Mouse (Mus musculus): ENCODE data around the gene Hist1h4d. TPM values are rescaled to one million over a fixed set of nuclear protein-coding genes. Genes with fewer than 3 reads are reported as not detected.
"Not testable (repeated sequence)": the region's sequence is repeated elsewhere in the genome, so short reads cannot be mapped to it uniquely, and the experiment has no call there.

Gene Hist1h4d
- polyA plus RNA-seq, 2 experiments: 9.4 to 95.5 TPM

DNA sequence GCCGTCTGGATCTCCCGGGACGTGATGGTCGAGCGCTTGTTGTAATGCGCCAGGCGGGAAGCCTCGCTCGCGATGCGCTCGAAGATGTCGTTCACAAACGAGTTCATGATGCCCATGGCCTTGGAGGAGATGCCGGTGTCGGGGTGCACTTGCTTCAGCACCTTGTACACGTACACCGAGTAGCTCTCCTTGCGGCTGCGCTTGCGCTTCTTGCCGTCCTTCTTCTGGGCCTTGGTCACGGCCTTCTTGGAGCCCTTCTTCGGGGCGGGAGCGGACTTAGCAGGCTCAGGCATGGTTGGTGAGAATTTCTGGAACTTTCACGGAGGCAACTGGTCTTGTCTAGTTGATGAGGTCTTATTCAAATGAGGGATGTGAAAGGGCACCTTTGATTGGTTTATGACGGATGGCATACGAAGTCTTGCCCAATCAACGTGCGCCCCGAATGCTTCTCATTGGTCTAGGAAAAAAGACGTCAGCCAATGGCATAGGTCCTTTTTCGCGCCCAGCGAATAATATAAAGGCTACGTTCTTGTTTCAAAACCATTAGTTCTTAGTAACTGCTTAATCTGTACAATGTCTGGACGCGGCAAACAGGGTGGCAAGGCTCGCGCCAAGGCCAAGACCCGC lies 7.4 kb upstream of the Hist1h4d start, which contains the start of the genes Hist1h2bf and Hist1h2ad:
Gene Hist1h2bf, minus strand, starts transcription at position 299 of the 627 bp plus-strand sequence.
Gene Hist1h2ad, plus strand, starts transcription at position 484 of the 627 bp plus-strand sequence.
- Histone ChIP-seq H3K4me1 (ENCODE audit: control insufficient read depth, insufficient read depth, low read length) (peaks cover 21% of the 10 kb centered on the region), H3K27ac (replicated peaks; ENCODE audit: low read depth, low read length) (peak within 1 kb of the TSS; percentile 93), H3K4me3 (replicated peaks; ENCODE audit: low read length) (peak within 1 kb of the TSS; percentile 40), H3K4me2 (replicated peaks; ENCODE audit: low read depth, low read length, severe bottlenecking) (peak within 1 kb of the TSS; percentile 63), H3K9ac (ENCODE audit: low read depth, low read length, severe bottlenecking) (peak within 1 kb of the TSS; percentile 58)
- not testable (repeated sequence) for H3K27me3 ChIP-seq (ENCODE audit: control insufficient read depth, insufficient read depth, low read length); H3K9me3 ChIP-seq (ENCODE audit: control insufficient read depth, low read length); H3K36me3 ChIP-seq (ENCODE audit: control insufficient read depth, insufficient read depth, low read length)
- DNase-seq (ENCODE audit: low spot score): peak; percentile 100
- 0% methylated on average over 29 of the region's 42 CpGs for WGBS
- TF ChIP-seq POLR2A (IDR thresholded peaks at IDR 0.05; ENCODE audit: borderline replicate concordance, extremely low read depth, insufficient read depth, insufficient read length): peak; percentile 31; the same call in 1 of the 2 replicates
- peak; percentile 87 for ATAC-seq (ENCODE audit: low FRiP score, low read depth)

GRCm38 (mm10) chr13:23574546-23575170 lies 6.7 kb upstream of the Hist1h4d start:
- TF ChIP-seq POLR2A (IDR thresholded peaks at IDR 0.05; ENCODE audit: borderline replicate concordance, extremely low read depth, insufficient read depth, insufficient read length): 0 out of 2 replicates have a peak, but pooled peaks have one; percentile 55
- under 1% methylated on average over 5 of the region's 39 CpGs for WGBS
- DNase-seq (ENCODE audit: low spot score); H3K36me3 ChIP-seq (ENCODE audit: control insufficient read depth, insufficient read depth, low read length); H3K9me3 ChIP-seq (ENCODE audit: control insufficient read depth, low read length); ATAC-seq (ENCODE audit: low FRiP score, low read depth); H3K27me3 ChIP-seq (ENCODE audit: control insufficient read depth, insufficient read depth, low read length): not testable (repeated sequence)
- Histone ChIP-seq H3K4me2 (replicated peaks; ENCODE audit: low read depth, low read length, severe bottlenecking) (peak overlapping the region; percentile 63), H3K4me1 (ENCODE audit: control insufficient read depth, insufficient read depth, low read length) (peaks cover 21% of the 10 kb centered on the region), H3K9ac (ENCODE audit: low read depth, low read length, severe bottlenecking) (peak overlapping the region; percentile 58), H3K27ac (replicated peaks; ENCODE audit: low read depth, low read length) (peak overlapping the region; percentile 93), H3K4me3 (replicated peaks; ENCODE audit: low read length) (peak overlapping the region; percentile 40)

GRCm38 (mm10) chr13:23575271-23575851 lies 6.0 kb upstream of the Hist1h4d start, which contains the start of gene Hist1h3d:
Gene Hist1h3d (plus strand): TSS chr13:23575763.
- Histone ChIP-seq H3K4me2 (replicated peaks; ENCODE audit: low read depth, low read length, severe bottlenecking) (peak within 1 kb of the TSS; percentile 63), H3K4me1 (ENCODE audit: control insufficient read depth, insufficient read depth, low read length) (peaks cover 19% of the 10 kb centered on the region), H3K4me3 (replicated peaks; ENCODE audit: low read length) (peak within 1 kb of the TSS; percentile 40), H3K9ac (ENCODE audit: low read depth, low read length, severe bottlenecking) (peak within 1 kb of the TSS; percentile 74), H3K9me3 (ENCODE audit: control insufficient read depth, low read length) (no peaks in the 10 kb centered on the region), H3K27me3 (ENCODE audit: control insufficient read depth, insufficient read depth, low read length) (no peaks in the 10 kb centered on the region), H3K27ac (replicated peaks; ENCODE audit: low read depth, low read length) (peak within 1 kb of the TSS; percentile 87), H3K36me3 (ENCODE audit: control insufficient read depth, insufficient read depth, low read length) (no peaks in the 10 kb centered on the region)
- DNase-seq (ENCODE audit: low spot score) (peak; percentile 98), ATAC-seq (ENCODE audit: low FRiP score, low read depth) (peak; percentile 72)
- TF ChIP-seq POLR2A (IDR thresholded peaks at IDR 0.05; ENCODE audit: borderline replicate concordance, extremely low read depth, insufficient read depth, insufficient read length): no peak
- WGBS: under 1% methylated on average over 18 of the region's 18 CpGs

DNA sequence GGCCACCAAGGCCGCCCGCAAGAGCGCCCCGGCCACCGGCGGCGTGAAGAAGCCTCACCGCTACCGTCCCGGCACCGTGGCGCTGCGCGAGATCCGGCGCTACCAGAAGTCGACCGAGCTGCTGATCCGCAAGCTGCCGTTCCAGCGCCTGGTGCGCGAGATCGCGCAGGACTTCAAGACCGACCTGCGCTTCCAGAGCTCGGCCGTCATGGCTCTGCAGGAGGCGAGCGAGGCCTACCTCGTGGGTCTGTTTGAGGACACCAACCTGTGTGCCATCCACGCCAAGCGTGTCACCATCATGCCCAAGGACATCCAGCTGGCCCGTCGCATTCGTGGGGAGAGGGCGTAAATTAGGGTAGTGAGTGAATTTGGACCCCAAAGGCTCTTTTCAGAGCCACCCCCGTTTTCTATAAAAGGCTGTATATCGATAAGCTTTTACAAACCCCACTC lies 5.5 kb upstream of the Hist1h4d start:
- not testable (repeated sequence) for H3K27me3 ChIP-seq (ENCODE audit: control insufficient read depth, insufficient read depth, low read length); H3K9me3 ChIP-seq (ENCODE audit: control insufficient read depth, low read length); DNase-seq (ENCODE audit: low spot score); ATAC-seq (ENCODE audit: low FRiP score, low read depth); H3K36me3 ChIP-seq (ENCODE audit: control insufficient read depth, insufficient read depth, low read length)
- Histone ChIP-seq H3K27ac (replicated peaks; ENCODE audit: low read depth, low read length) (peak overlapping the region; percentile 87), H3K9ac (ENCODE audit: low read depth, low read length, severe bottlenecking) (peak overlapping the region; percentile 74), H3K4me1 (ENCODE audit: control insufficient read depth, insufficient read depth, low read length) (peaks cover 21% of the 10 kb centered on the region), H3K4me3 (replicated peaks; ENCODE audit: low read length) (peak overlapping the region; percentile 40), H3K4me2 (replicated peaks; ENCODE audit: low read depth, low read length, severe bottlenecking) (peak overlapping the region; percentile 63)
- WGBS: 1% methylated on average over 8 of the region's 40 CpGs

DNA sequence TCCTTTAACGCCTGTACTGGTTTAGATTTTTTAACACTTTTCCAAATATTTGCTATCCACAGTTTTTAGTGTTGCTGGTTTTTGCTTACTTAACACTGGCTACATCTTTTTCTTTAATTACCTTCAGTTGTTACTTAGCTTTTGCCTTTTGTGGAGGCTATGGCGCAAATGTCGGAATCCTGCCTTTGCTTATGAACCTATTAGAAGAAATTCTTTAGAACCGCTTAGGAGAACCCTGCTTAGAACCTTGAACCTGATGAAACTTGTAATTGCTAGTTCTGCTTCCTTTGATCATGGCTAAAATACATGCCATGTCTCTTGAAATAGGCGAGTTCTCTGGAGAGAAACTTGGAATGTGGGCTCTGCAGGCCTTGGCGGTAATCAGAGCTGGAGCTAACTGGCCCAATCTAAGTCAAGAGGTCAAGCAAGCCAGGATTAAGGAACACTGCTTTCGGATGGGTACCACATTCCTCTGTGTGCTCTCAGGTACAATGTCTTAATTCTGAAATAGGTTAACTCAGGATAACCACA lies 5.0 kb upstream of the Hist1h4d start:
- H3K36me3 ChIP-seq (ENCODE audit: control insufficient read depth, insufficient read depth, low read length): no peaks in the 10 kb centered on the region
- no peak for DNase-seq (ENCODE audit: low spot score)
- TF ChIP-seq POLR2A (IDR thresholded peaks at IDR 0.05; ENCODE audit: borderline replicate concordance, extremely low read depth, insufficient read depth, insufficient read length): peak; percentile 60; the same call in 1 of the 2 replicates

More for the DNA sequence above, 5.0 kb upstream of the Hist1h4d start:
- WGBS: 3% methylated on average over 7 of the region's 7 CpGs
- H3K27ac ChIP-seq (replicated peaks; ENCODE audit: low read depth, low read length): peak overlapping the region; percentile 87
- no peaks in the 10 kb centered on the region for H3K27me3 ChIP-seq (ENCODE audit: control insufficient read depth, insufficient read depth, low read length)
- peak overlapping the region; percentile 74 for H3K9ac ChIP-seq (ENCODE audit: low read depth, low read length, severe bottlenecking)
- peaks cover 23% of the 10 kb centered on the region for H3K4me1 ChIP-seq (ENCODE audit: control insufficient read depth, insufficient read depth, low read length)
- no peaks in the 10 kb centered on the region for H3K9me3 ChIP-seq (ENCODE audit: control insufficient read depth, low read length)
- no peak for ATAC-seq (ENCODE audit: low FRiP score, low read depth)
- H3K4me3 ChIP-seq (replicated peaks; ENCODE audit: low read length): peak overlapping the region; percentile 40
- peak overlapping the region; percentile 63 for H3K4me2 ChIP-seq (replicated peaks; ENCODE audit: low read depth, low read length, severe bottlenecking)
